Mouse (Mus musculus): ENCODE results near the gene Trp53tg5. TPM values are rescaled to one million over a fixed set of nuclear protein-coding genes. Genes with fewer than 3 reads are reported as not detected.

The Trp53tg5 gene
- total RNA-seq, 2 experiments from 2014 or later: not detected

DNA sequence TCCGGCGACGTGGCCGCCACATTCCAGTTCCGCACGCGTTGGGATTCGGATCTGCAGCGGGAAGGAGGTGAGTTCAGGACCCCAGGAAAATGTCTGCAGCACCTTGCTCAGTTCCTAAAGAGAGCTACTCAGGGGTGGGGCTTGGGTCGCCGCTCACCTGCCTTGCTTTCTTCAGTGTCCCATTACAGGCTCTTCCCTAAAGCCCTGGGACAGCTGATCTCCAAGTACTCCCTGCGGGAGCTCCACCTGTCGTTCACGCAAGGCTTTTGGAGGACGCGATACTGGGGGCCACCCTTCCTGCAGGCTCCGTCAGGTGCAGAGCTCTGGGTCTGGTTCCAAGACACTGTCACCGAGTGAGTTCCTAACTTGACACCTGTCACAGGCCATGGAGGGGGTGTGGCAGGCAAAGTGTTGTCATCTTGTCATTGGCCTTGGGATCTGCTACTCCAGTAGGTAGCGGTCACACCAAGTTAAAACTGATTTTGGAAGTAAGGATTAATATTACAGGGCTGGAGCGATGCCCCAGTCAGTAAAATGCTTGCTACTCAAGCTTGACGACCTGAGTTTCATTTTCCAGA is 24.3 kb upstream of the Trp53tg5 start:
- peak; percentile 35 for ATAC-seq (replicated peaks; ENCODE audit: low FRiP score, low TSS enrichment, poor library complexity, severe bottlenecking)

- peak; percentile 98 for ATAC-seq (replicated peaks; ENCODE audit: low FRiP score, low TSS enrichment, poor library complexity, severe bottlenecking)
Observed at GRCm38 (mm10) chr2:164496847-164497690, 23.5 kb upstream of the Trp53tg5 start, which contains the start of gene Pigt. Gene Pigt, plus strand, starts transcription at chr2:164497520.

- no peak for ATAC-seq (replicated peaks; ENCODE audit: low FRiP score, low TSS enrichment, poor library complexity, severe bottlenecking)
Observed at GRCm38 (mm10) chr2:164496331-164496730, 22.8 kb upstream of the Trp53tg5 start.

DNA sequence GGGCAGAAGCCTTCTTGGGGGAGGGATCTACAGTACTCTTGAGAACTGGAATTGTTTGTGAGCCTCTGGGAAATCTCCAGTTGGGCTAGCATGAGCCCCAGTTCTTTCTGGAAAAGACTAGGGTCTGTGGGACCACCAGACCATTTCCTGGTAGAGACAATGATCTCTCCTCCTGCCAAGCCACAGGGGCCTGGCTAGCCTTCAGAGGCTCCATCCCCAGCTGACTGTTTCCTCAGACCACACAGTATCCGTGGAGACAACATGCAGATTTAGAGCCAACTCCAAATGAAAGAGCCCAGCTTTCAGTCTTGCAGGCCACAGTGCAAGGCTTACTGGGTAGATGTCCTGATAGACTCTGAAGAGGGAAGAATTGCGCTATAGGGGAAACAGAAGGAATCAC is 20.6 kb upstream of the Trp53tg5 start:
- ATAC-seq (replicated peaks; ENCODE audit: low FRiP score, low TSS enrichment, poor library complexity, severe bottlenecking): no peak

DNA sequence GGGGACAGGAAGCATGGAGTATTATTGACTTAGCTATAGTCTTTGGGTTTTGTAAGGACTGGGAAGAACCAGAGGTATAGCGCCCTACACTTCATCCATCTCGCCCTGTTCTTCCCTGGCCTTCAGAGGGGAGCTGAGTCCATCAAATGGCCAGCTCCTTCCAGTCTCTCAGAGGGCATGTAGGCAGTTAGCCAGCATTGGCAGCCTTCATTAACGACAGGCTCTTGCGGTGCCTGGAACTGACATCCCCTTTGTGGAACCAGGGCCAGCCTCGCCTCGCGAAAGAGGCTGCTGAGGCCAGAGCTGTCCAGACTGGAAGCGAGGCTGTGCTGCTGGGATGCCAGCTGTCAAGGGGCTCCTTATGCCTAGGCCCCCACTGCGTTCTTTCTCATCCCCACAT is 14.3 kb upstream of the Trp53tg5 start:
- no peak for ATAC-seq (replicated peaks; ENCODE audit: low FRiP score, low TSS enrichment, poor library complexity, severe bottlenecking)

DNA sequence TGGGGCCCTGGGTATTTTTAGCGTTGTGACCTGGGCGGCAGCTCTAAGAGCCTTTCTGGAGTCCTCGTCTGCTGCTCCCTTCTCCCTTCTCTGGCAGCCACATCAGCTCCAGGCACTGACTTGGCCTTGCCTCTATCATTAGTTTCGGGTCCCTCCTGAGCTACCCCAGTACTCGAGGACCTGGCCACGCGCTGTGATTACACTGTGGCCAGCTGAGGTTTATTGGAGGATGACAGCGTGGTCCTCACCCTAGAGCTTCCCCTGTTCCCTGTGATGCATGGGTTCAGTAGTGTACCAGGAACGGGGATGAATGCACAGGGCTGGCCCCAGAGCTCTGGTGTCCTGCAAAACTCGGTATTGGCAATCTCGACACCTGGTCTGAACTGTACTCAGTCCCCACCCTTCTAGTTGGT is 13.6 kb upstream of the Trp53tg5 start:
- ATAC-seq (replicated peaks; ENCODE audit: low FRiP score, low TSS enrichment, poor library complexity, severe bottlenecking): no peak

DNA sequence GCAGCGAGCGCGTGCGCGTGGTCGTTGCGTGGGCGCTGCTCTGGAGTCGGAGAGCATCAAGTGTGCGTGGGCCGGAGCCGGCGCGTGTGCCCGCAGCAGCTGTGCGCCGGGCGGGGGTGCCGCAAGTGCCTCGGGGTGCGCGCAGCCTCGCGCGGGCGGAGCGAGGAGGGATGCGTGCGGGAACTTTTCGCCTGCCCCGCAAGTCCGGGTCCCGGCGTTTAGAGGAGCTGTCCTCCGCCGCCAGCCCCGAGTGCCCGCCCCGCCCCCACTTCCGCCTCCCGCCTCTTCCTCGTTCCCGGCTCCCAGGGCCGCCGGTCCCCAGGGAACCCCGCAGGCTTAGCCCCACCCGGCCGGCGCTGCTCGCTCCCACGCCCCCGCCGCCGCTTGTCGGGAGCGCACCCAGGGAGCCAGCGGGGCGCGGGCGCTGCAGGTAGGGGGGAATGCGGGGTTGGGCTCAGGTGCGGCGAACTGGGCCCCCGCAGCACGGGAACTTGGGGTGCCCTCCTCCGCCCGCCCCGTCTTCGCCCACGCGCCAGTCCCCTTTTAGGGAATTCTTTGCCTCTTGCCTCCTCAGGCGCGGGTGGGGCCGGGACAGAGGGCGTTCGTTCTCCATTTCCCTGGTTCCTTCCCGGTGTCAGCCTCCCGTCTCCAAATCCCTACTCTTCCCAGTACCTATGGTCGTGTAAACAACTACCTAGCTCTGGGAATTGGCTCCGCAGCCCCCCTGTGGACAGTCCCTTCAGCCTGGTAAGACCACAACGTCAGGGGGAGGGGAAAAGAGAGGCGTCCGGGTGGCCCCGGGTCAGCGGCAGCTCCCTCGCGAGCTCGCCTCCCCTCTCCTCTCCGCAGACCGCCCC is 13.0 kb upstream of the Trp53tg5 start:
- ATAC-seq (replicated peaks; ENCODE audit: low FRiP score, low TSS enrichment, poor library complexity, severe bottlenecking): 0 out of 2 replicates have a peak, but pooled peaks have one; percentile 7

- ATAC-seq (replicated peaks; ENCODE audit: low FRiP score, low TSS enrichment, poor library complexity, severe bottlenecking): 0 out of 2 replicates have a peak, but pooled peaks have one; percentile 29
Observed at GRCm38 (mm10) chr2:164485681-164486257, 12.2 kb upstream of the Trp53tg5 start, which contains the start of gene Dbndd2. Gene Dbndd2, plus strand, starts transcription at chr2:164486106.

- ATAC-seq (replicated peaks; ENCODE audit: low FRiP score, low TSS enrichment, poor library complexity, severe bottlenecking): peak; percentile 62
Observed at GRCm38 (mm10) chr2:164470254-164470653, 3.3 kb downstream of the Trp53tg5 start.

GRCm38 (mm10) chr2:164466787-164467186 is 6.7 kb downstream of the Trp53tg5 start:
- ATAC-seq (replicated peaks; ENCODE audit: low FRiP score, low TSS enrichment, poor library complexity, severe bottlenecking): peak; percentile 69

- no peak for ATAC-seq (replicated peaks; ENCODE audit: low FRiP score, low TSS enrichment, poor library complexity, severe bottlenecking)
Observed at GRCm38 (mm10) chr2:164465161-164465560, 8.4 kb downstream of the Trp53tg5 start.

DNA sequence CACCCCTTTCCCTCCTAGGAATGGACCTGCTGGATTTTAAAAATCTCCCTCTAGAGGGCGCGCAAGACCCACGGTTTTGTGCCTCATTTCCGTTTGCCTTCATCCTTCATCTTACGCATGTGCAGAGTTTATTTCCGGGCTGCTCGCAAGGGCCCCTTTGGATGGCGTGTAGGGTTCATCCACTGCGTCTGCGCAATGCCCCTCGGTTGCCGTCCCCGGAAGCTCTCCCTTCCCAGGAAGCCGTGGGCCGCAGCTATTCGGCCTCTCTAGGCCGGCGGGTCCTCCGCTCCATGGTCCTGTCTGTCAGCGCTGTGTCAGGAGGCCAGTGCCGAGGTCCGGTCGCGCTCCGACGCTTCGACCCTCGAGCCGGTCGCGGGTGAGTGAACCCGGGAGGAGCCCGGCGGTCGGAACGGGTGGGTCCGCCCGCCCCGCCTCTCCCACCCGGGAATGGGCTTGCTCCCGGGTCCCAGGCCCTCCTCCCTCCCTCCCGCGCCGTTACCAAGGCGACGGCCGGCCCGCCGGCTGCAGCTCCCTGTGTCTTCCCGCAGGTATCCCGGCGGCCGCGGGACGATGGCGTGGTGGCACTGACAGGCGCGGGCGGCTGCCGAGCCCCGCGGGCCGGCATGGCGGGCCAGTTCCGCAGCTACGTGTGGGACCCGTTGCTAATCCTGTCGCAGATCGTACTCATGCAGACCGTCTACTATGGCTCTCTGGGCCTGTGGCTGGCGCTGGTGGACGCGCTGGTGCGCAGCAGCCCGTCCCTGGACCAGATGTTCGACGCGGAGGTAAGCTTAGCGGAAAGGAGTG is 12.6 kb downstream of the Trp53tg5 start, which contains the start of gene Gm20458:
Gene Gm20458, plus strand, starts transcription at position 223 of the 807 bp plus-strand sequence.
- ATAC-seq (replicated peaks; ENCODE audit: low FRiP score, low TSS enrichment, poor library complexity, severe bottlenecking): peak; percentile 98

- ATAC-seq (replicated peaks; ENCODE audit: low FRiP score, low TSS enrichment, poor library complexity, severe bottlenecking): no peak
Observed at GRCm38 (mm10) chr2:164458535-164458934, 15.0 kb downstream of the Trp53tg5 start.

DNA sequence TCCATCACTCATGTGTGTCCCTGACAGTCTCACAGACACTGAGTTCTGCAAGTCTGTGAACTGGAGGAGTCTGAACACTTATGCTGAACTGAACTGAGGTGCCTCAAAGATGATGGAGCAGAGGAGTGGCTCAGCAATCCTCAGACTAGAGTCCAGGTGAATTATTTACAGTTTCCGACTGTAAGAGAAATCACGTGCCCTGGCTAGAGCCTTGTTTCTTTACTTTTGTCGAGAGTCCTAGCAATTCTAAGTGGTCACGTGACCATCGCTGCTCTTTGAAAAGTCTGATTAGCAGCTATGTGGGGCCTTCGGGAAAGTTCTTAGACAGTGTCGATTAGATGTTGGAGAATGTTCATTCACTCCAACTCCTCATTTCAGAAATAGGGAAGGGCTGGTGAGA is 15.6 kb downstream of the Trp53tg5 start:
- ATAC-seq (replicated peaks; ENCODE audit: low FRiP score, low TSS enrichment, poor library complexity, severe bottlenecking): no peak

GRCm38 (mm10) chr2:164456864-164457300 is 16.6 kb downstream of the Trp53tg5 start, which contains the start of gene Sys1:
Gene Sys1, plus strand, starts transcription at chr2:164456964.
- no peak for ATAC-seq (replicated peaks; ENCODE audit: low FRiP score, low TSS enrichment, poor library complexity, severe bottlenecking)

DNA sequence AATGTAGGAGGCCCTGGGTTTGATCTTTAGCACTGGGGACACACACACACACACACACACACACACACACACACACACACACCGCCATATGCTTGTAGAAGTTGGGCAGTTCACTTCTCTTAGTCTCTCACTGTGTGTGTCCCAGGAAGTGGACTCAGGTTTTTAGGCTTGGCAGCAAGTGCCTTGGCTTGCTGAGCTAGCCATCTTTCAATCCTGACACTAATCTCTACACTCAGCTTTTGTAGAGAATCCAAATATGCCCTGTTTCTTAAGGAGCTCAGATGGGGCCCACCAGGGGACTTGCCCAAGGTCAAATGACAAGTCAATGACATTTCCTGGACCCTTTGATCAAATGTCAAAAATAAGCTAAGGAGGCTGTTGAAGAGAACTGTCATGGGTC is 17.1 kb downstream of the Trp53tg5 start:
- no peak for ATAC-seq (replicated peaks; ENCODE audit: low FRiP score, low TSS enrichment, poor library complexity, severe bottlenecking)

GRCm38 (mm10) chr2:164455421-164456190 is 17.9 kb downstream of the Trp53tg5 start:
- no peak for ATAC-seq (replicated peaks; ENCODE audit: low FRiP score, low TSS enrichment, poor library complexity, severe bottlenecking)

- no peak for ATAC-seq (replicated peaks; ENCODE audit: low FRiP score, low TSS enrichment, poor library complexity, severe bottlenecking)
Observed at GRCm38 (mm10) chr2:164454846-164455245, 18.7 kb downstream of the Trp53tg5 start.
